16 mouse cellular contexts compared by ENCODE assay signal in genomic region chr13:75693081-75693480, GRCm38 (mm10).
"Had no signal": no experiment of that assay in that cellular context is flagged by ENCODE, and none has a peak within 500 bp of the region (broad histone marks: within the 10 kb centered on the region; RNA-seq: fewer than 3 reads in every experiment).

No protein-coding gene starts in this region.

- H3K9ac ChIP-seq: limb, embryonic 12.5 days; limb, embryonic 15.5 days; lung, embryonic 14.5 days had no signal

- H3K36me3 ChIP-seq: limb, embryonic 12.5 days; limb, embryonic 15.5 days had no signal

- H3K27me3 ChIP-seq: limb, embryonic 12.5 days; limb, embryonic 15.5 days; megakaryocyte, embryonic 14.5 days had no signal

- H3K4me1 ChIP-seq: limb, embryonic 12.5 days; limb, embryonic 15.5 days had no signal

- DNase-seq: kidney, adult 18-20 months; kidney, adult 9 months; kidney, postnatal 14 days; kidney, postnatal 4 days; left cerebral cortex, postnatal 4 days; lung, embryonic 14.5 days; lung, postnatal 10 days; lung, postnatal 36 days; midbrain, embryonic 14.5 days; thymus, adult 2 months; thymus, postnatal 14 days had no signal

- ATAC-seq: intestine, embryonic 16.5 days had no signal

- H3K27ac ChIP-seq: limb, embryonic 12.5 days; limb, embryonic 15.5 days had no signal

- H3K4me2 ChIP-seq: limb, embryonic 12.5 days; limb, embryonic 15.5 days; lung, embryonic 14.5 days; midbrain, embryonic 11.5 days had no signal

- H3K4me3 ChIP-seq: limb, embryonic 12.5 days; limb, embryonic 15.5 days; megakaryocyte, embryonic 14.5 days had no signal

- H3K9me3 ChIP-seq: limb, embryonic 12.5 days; limb, embryonic 15.5 days had no signal
